Mouse (Mus musculus) small intestine, adult 2 months (tissue): ENCODE data around the gene Gm3727. TPM values are rescaled to one million over a fixed set of nuclear protein-coding genes. Genes with fewer than 3 reads are reported as not detected.
"Not testable (repeated sequence)": the region's sequence is repeated elsewhere in the genome, so short reads cannot be mapped to it uniquely, and the experiment has no call there.

Source experiments
- H3K27ac ChIP-seq: fragments of 200-500 bp; 2 replicates; pipeline ENCODE4 v1.5.1; 2012; ENCODE audit warnings: low read depth, low read length, control low read depth, inconsistent platforms; ENCODE audit not compliant: insufficient read depth
- H3K27me3 ChIP-seq: fragments of 200-500 bp; 2 replicates; pipeline ENCODE4 v1.6.1; 2012; ENCODE audit warnings: mild to moderate bottlenecking, moderate library complexity, low read length, inconsistent platforms; ENCODE audit not compliant: control insufficient read depth, insufficient read depth
- H3K36me3 ChIP-seq: fragments of 200-500 bp; 2 replicates; pipeline ENCODE4 v1.6.1; 2012; ENCODE audit warnings: mild to moderate bottlenecking, low read length, control low read depth, inconsistent platforms; ENCODE audit not compliant: control insufficient read depth, insufficient read depth
- H3K4me1 ChIP-seq: fragments of 200-500 bp; 2 replicates; pipeline ENCODE4 v1.6.1; 2012; ENCODE audit warnings: low read length, inconsistent platforms, mixed read lengths; ENCODE audit not compliant: control insufficient read depth, insufficient read depth, insufficient read length
- H3K4me3 ChIP-seq: fragments of 200-500 bp; 2 replicates; pipeline ENCODE4 v1.5.1; 2012; ENCODE audit warnings: low read depth, mild to moderate bottlenecking, control low read depth, inconsistent platforms, low read length, moderate library complexity
- WGBS: fragments of 180-500 bp; shearing (Covaris S2); methylation state at CpG from one replicate; pipeline ENCODE4 v1.1.7; 2018; 5-methylcytosine and 5-hydroxymethylcytosine counted together
- polyA plus RNA-seq: library from polyadenylated mRNA; depleted of rRNA; stranded (reverse); fragments of >200 nt; gene quantifications from 2 replicates; pipeline ENCODE4 v1.2.3, GENCODE M21; 2012; rRNA removed

Gm3727 gene
- polyA plus RNA-seq, result not detected in 2 replicates

GRCm38 (mm10) chr14:7264614-7265013, at the start of gene Gm3727:
TSS of gene Gm3727 (minus strand) at chr14:7264714.
- H3K4me3 ChIP-seq, H3K4me1 ChIP-seq, H3K27ac ChIP-seq, H3K36me3 ChIP-seq, H3K27me3 ChIP-seq: not testable (repeated sequence)
- 53% methylated on average over 3 of the region's 3 CpGs for WGBS

DNA sequence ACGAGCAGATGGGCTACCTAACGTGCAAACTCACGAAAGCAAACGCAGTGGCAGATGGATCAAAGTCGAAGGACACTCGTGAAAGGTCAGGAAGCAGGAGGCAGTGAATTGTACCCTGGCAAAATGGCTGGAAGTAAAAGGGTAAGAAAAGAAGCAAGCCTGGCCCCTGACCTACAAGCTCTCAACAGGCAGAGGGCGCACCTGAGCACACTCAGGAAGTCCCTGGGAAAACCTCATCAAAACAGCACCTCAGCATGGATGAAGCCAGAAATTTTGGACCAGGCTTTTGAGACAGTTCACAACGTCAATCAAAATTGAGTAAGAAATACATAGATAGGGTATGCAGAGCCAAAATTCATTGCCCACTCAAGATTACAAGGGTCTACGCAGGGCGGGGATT, 21.0 kb downstream of the Gm3727 start:
- not testable (repeated sequence) for H3K36me3 ChIP-seq, H3K27ac ChIP-seq, H3K4me1 ChIP-seq, H3K4me3 ChIP-seq, H3K27me3 ChIP-seq
- WGBS, result 7% methylated on average over 8 of the region's 10 CpGs

Other genes with a start within 250 kb of the Gm3727 start
- not detected in 2 replicates for gene Gm10406, start 237.3 kb downstream of the Gm3727 start, polyA plus RNA-seq
- not detected in 2 replicates for gene Gm3685, start 219.7 kb downstream of the Gm3727 start, polyA plus RNA-seq
- not detected in 2 replicates for gene Gm3696, start 164.1 kb downstream of the Gm3727 start, polyA plus RNA-seq
- gene Gm6676, start 139.3 kb downstream of the Gm3727 start, polyA plus RNA-seq, result not detected in 2 replicates
- gene Gm3512, start 90.2 kb downstream of the Gm3727 start, polyA plus RNA-seq, result not detected in 2 replicates
- not detected in 2 replicates for gene Gm16434, start 70.2 kb downstream of the Gm3727 start, polyA plus RNA-seq
- not detected in 2 replicates for gene Gm3739, start 50.3 kb upstream of the Gm3727 start, polyA plus RNA-seq
- gene Gm5797, start 67.7 kb upstream of the Gm3727 start, polyA plus RNA-seq, result not detected in 2 replicates
- gene Gm8374, start 100.4 kb upstream of the Gm3727 start, polyA plus RNA-seq, result not detected in 2 replicates
- not detected in 2 replicates for gene Gm3755, start 186.2 kb upstream of the Gm3727 start, polyA plus RNA-seq
- gene Gm3752, start 219.0 kb upstream of the Gm3727 start, polyA plus RNA-seq, result not detected in 2 replicates